Mouse (Mus musculus) liver, embryonic 14.5 days (tissue): Measurements from ENCODE around the gene Trpm5.

Experiments
- CTCF ChIP-seq: IDR thresholded peaks from 2 replicates; pipeline ENCODE4 v1.5.1; 2016; ENCODE audit warnings: antibody characterized with exemption, low read depth, control low read depth
- EP300 ChIP-seq: IDR thresholded peaks from 2 replicates; pipeline ENCODE4 v1.6.1; 2016; ENCODE audit warnings: antibody characterized with exemption, low read depth

DNA sequence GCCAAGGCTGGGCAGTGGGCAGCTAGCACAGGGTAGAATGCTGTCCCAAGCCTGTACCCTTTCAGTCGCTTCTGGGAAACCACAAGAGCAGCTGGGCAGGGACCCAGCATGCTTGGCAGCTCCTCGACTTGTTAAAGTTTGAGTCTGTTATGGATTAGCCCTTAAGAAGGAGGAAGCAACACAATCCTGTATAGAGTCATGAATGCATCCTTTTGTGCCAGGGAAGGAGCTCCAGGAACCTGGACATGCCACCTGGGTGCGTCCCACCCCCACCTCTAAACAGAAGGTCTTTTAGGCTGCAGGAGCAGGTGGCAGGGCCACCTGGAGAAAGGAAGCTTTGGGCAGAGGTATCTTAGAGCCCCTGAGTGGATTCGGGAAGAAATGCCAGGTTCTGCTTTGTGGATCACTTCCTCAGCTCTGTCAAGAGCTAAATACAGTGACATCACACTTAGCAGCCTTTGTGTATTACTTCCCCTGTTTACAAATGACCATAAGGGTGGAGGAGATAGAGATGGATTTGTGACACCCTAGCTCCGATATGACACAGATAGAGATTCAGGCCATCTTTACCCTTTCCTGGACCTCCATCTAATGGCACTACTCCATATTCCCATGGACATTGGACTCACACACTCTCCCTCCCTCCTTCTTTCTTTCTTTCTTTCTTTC is 35.1 kb downstream of the Trpm5 start:
- TF ChIP-seq CTCF (no peak), EP300 (no peak)
